Mouse (Mus musculus) ZHBTc4 (cell line): ENCODE measurements around the gene Dennd5b.
A peak's percentile ranks its signal among the peaks of the same experiment; 100 is the strongest.

Experiments used
- DNase-seq: peaks from one replicate; pipeline ENCODE4 v3.0.0-alpha.2; 2011; ENCODE audit warnings: low read depth, low spot score

Gene Dennd5b

GRCm38 (mm10) chr6:148946881-148947405 is 154.5 kb downstream of the Dennd5b start:
- DNase-seq: no peak

- peak; percentile 100 for DNase-seq
Observed at GRCm38 (mm10) chr6:148946409-148946742, 155.1 kb downstream of the Dennd5b start, which contains the start of gene Sinhcaf. Gene Sinhcaf (minus strand): TSS chr6:148946467.

- DNase-seq: peak; percentile 67
Observed at GRCm38 (mm10) chr6:148945509-148946408, 155.7 kb downstream of the Dennd5b start.

- peak; percentile 80 for DNase-seq
Observed at GRCm38 (mm10) chr6:148944767-148945508, 156.5 kb downstream of the Dennd5b start.

GRCm38 (mm10) chr6:148944344-148944766 is 157.1 kb downstream of the Dennd5b start:
- DNase-seq: peak; percentile 49

- DNase-seq: no peak
Observed at GRCm38 (mm10) chr6:148943695-148944094, 157.8 kb downstream of the Dennd5b start.

- DNase-seq: peak; percentile 54
Observed at GRCm38 (mm10) chr6:148942406-148942805, 159.1 kb downstream of the Dennd5b start.

GRCm38 (mm10) chr6:148941880-148942279 is 159.6 kb downstream of the Dennd5b start:
- no peak for DNase-seq

- DNase-seq: peak; percentile 42
Observed at GRCm38 (mm10) chr6:148940383-148940782, 161.1 kb downstream of the Dennd5b start.
